Mouse (Mus musculus): ENCODE results near the gene Mapk6. TPM values are rescaled to one million over a fixed set of nuclear protein-coding genes. Genes with fewer than 3 reads are reported as not detected.

Gene Mapk6
- polyA plus RNA-seq, 1 experiment, result 31.3 TPM

DNA sequence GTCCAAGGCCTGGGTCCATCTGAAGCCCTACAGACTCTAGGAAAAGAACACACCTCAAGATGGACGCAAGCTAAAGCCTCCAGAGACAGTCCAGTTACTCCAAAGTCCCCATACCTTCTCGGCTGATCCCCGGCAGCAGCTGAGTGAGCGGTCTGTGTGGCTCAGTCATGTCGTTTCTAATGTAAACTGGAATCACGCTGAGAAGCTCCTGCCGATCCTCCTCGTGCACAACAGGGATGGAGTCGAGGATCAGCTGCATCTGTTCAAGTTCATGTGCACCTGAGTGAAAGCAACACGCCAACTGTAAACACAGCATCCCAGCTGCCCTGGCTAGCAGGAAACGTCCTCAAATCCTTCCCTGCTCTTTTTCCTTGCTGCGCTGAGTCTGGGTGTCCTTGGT lies 16.6 kb downstream of the Mapk6 start:
- Histone ChIP-seq H3K36me3 (replicated peaks; ENCODE audit: low read length) (peaks cover 99% of the 10 kb centered on the region), H3K4me1 (peaks cover 52% of the 10 kb centered on the region), H3K9me3 (peaks cover 6% of the 10 kb centered on the region), H3K4me3 (replicated peaks) (no peak overlapping the region), H3K27me3 (replicated peaks) (no peaks in the 10 kb centered on the region)
- TF ChIP-seq GATA1 (IDR thresholded peaks at IDR 0.05; ENCODE audit: borderline replicate concordance, low read length) (no peak), FLI1 (IDR thresholded peaks at IDR 0.05; ENCODE audit: low read length) (no peak)

DNA sequence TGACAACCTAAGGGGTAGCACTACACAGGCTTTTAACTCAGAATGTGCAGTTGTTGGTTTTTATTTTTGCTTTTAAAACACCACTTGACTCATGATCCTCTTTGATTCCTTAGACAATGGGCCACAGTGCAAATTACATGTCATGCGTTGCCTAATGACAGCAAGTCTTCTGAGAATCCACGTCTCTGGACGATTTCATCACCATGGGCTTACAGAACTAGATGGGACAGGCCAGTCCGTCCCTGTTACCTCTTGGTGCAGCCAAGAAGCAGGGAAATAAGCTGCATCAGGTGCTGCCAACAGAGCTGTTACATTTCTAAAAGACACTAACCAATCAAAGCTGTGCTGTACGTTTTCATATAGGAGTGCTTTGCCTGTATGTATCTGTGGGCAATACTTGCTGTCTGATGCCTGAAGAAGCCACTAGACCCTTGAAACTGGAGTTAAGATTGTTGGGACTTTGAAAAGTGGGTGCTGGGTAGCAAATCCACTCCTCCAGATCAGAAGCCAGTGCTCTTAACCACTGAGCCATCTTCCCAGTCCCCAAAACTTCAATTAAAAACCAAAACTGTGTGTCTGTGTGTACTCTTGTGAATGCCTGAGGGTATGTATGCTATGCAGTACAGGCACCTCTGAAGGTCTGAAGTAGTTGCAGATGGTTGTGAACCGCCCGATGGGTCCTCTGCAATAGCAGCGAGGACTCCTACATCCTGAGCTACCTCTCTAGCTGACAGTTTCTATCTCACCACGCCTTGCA lies 24.4 kb downstream of the Mapk6 start:
- H3K36me3 ChIP-seq (replicated peaks; ENCODE audit: low read length), result peaks cover 67% of the 10 kb centered on the region
- TF ChIP-seq FLI1 (IDR thresholded peaks at IDR 0.05; ENCODE audit: low read length), result no peak
- no peak for TF ChIP-seq GATA1 (IDR thresholded peaks at IDR 0.05; ENCODE audit: borderline replicate concordance, low read length)
- peaks cover 48% of the 10 kb centered on the region for H3K4me1 ChIP-seq
- H3K9me3 ChIP-seq, result peaks cover 3% of the 10 kb centered on the region; the same call in 1 of the 2 replicates
- H3K27me3 ChIP-seq (replicated peaks), result no peaks in the 10 kb centered on the region
- H3K4me3 ChIP-seq (replicated peaks), result no peak overlapping the region

DNA sequence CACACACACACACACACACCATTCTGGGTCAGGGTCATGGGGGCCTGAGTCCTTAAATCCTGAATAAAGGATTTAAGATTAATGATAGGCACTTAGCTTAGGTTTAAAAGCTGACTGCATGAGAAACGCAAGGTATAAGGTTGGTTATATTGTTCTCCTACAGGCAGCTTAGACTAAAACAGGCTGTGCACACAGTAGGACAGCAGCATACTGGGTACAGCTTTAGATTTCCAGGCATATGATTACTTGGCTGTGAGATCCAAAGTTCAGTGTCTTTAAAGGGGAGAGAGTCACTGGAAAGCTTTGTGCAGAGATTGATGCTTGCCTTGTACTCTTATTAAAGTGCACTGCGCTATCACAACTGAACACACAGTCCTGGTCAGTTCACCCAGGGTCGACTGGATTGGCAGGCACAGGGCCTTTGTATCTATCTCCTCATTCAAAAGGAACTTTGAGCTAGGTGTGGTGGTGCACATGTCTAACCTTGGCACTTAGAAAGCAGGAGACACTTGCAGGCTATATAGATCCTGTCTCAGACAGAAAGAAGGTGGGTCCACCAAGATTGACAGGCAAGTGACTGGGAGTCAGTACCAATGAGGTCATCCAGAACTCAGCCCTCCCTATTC lies 25.4 kb downstream of the Mapk6 start:
- H3K4me1 ChIP-seq, result peaks cover 51% of the 10 kb centered on the region
- no peaks in the 10 kb centered on the region for H3K27me3 ChIP-seq (replicated peaks)
- no peak overlapping the region for H3K4me3 ChIP-seq (replicated peaks)
- peaks cover 3% of the 10 kb centered on the region; the same call in 1 of the 2 replicates for H3K9me3 ChIP-seq
- TF ChIP-seq GATA1 (IDR thresholded peaks at IDR 0.05; ENCODE audit: borderline replicate concordance, low read length) (no peak), FLI1 (IDR thresholded peaks at IDR 0.05; ENCODE audit: low read length) (no peak)
- peaks cover 57% of the 10 kb centered on the region for H3K36me3 ChIP-seq (replicated peaks; ENCODE audit: low read length)

DNA sequence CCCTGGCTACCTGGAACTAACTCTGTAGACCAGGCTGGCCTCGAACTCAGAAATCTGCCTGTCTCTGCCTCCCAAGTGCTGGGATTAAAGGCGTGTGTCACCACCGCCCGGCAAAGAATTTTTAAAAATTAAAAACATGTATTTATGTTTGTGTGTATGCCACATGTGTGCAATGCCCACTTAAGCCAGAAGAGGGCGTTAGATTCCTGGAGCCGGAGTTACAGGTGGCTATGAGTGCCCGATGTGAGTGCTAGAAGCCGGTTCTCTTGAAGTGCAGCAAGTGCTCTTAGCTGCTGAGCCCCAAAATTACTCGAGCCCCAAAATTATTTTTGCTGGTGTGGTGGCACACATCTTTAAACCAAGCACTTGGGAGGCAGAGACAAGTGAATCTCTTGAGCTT lies 26.0 kb downstream of the Mapk6 start:
- Histone ChIP-seq H3K36me3 (replicated peaks; ENCODE audit: low read length) (peaks cover 50% of the 10 kb centered on the region), H3K4me3 (replicated peaks) (no peak overlapping the region), H3K27me3 (replicated peaks) (no peaks in the 10 kb centered on the region), H3K4me1 (peaks cover 52% of the 10 kb centered on the region), H3K9me3 (peaks cover 3% of the 10 kb centered on the region; the same call in 1 of the 2 replicates)
- TF ChIP-seq FLI1 (IDR thresholded peaks at IDR 0.05; ENCODE audit: low read length), result no peak
- no peak for TF ChIP-seq GATA1 (IDR thresholded peaks at IDR 0.05; ENCODE audit: borderline replicate concordance, low read length)

DNA sequence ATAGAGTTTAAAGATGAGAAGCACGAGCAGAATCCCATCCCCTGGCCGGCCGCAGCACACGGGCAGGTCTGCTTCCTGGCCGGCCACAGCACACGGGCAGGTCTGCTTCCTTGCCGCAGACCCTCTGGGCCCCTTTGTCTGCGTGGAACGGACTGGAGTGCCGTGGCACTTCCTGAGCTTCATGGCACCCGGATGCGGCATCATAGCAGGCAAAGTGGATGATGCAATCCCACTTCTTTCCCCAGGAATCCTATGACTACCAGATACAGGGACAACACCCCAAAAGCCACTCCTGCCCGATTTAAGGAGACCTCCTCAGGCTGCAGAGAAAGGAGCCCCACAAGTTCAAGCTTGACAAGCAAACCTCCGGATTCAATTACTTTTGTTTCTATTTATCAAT lies 27.0 kb downstream of the Mapk6 start:
- Histone ChIP-seq H3K9me3 (no peaks in the 10 kb centered on the region), H3K4me1 (peaks cover 53% of the 10 kb centered on the region), H3K4me3 (replicated peaks) (no peak overlapping the region), H3K36me3 (replicated peaks; ENCODE audit: low read length) (peaks cover 43% of the 10 kb centered on the region), H3K27me3 (replicated peaks) (no peaks in the 10 kb centered on the region)
- TF ChIP-seq FLI1 (IDR thresholded peaks at IDR 0.05; ENCODE audit: low read length) (no peak), GATA1 (IDR thresholded peaks at IDR 0.05; ENCODE audit: borderline replicate concordance, low read length) (no peak)

DNA sequence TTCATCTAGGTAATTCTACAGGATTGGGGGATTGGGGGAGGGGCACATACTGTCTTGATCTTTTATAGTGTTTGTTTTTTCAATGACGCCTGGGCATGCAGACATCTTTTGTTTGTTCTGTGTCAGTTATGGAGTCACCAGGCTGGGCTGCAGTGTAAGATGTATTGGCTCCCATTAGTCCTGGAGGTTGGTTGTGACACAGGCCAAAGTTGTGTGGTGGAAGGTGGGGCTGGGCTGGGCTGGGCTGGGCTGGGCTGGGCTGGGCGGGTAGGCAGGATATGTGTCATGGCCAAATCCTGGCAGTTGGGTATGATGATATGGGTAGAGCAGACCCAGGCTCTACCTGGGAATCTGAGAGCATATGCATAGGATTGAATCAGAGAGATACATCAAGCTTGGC lies 31.0 kb downstream of the Mapk6 start:
- TF ChIP-seq GATA1 (IDR thresholded peaks at IDR 0.05; ENCODE audit: borderline replicate concordance, low read length) (no peak), FLI1 (IDR thresholded peaks at IDR 0.05; ENCODE audit: low read length) (no peak)
- Histone ChIP-seq H3K4me1 (peaks cover 22% of the 10 kb centered on the region), H3K36me3 (replicated peaks; ENCODE audit: low read length) (peaks cover 25% of the 10 kb centered on the region), H3K9me3 (peaks cover 30% of the 10 kb centered on the region), H3K4me3 (replicated peaks) (no peak overlapping the region), H3K27me3 (replicated peaks) (no peaks in the 10 kb centered on the region)

DNA sequence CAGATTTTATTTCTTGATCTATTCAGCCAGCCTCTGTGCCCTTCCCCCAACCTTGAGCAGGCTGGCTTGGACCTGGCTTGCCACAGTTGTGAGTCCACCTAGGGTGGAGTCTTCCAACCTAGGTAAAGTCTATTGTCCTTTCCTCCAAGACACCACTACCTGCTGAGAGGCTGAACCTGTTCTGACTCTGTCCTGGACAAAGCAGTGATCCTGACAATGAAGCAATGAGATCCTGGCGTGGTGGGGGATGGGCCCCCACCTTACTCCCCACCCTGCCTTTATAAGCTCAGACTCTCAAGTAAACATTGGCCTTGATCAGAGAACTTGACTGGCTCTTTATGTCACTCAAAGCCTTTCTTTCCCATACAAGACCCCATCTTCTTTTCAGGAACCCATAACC lies 33.4 kb downstream of the Mapk6 start:
- Histone ChIP-seq H3K4me1 (peaks cover 15% of the 10 kb centered on the region), H3K4me3 (replicated peaks) (no peak overlapping the region), H3K27me3 (replicated peaks) (peaks cover 2% of the 10 kb centered on the region), H3K36me3 (replicated peaks; ENCODE audit: low read length) (peaks cover 23% of the 10 kb centered on the region), H3K9me3 (peaks cover 36% of the 10 kb centered on the region)
- TF ChIP-seq FLI1 (IDR thresholded peaks at IDR 0.05; ENCODE audit: low read length) (no peak), GATA1 (IDR thresholded peaks at IDR 0.05; ENCODE audit: borderline replicate concordance, low read length) (no peak)

DNA sequence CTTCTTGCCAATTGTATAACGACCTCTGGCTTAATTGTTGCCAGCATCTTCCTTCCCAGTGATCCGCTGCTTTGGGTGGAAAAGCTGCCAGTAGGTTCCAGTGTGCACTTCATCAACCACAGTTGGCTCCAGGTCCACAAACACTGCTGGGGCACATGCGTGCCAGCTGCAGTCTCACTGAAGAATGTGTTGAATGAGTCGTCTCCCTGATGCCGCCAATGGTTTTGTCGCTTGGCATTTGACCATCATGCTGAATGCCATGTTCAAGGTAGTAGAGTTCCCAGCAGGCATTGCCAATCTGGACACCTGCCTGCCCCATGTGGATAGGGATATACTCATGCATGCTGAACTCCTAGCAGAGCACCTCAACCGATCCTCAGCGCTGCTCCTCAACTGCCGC lies 34.2 kb downstream of the Mapk6 start:
- no peak for TF ChIP-seq FLI1 (IDR thresholded peaks at IDR 0.05; ENCODE audit: low read length)
- TF ChIP-seq GATA1 (IDR thresholded peaks at IDR 0.05; ENCODE audit: borderline replicate concordance, low read length), result no peak
- H3K27me3 ChIP-seq (replicated peaks), result peaks cover 2% of the 10 kb centered on the region
- H3K36me3 ChIP-seq (replicated peaks; ENCODE audit: low read length), result peaks cover 23% of the 10 kb centered on the region
- H3K4me1 ChIP-seq, result peaks cover 15% of the 10 kb centered on the region
- peaks cover 36% of the 10 kb centered on the region for H3K9me3 ChIP-seq
- H3K4me3 ChIP-seq (replicated peaks), result no peak overlapping the region

DNA sequence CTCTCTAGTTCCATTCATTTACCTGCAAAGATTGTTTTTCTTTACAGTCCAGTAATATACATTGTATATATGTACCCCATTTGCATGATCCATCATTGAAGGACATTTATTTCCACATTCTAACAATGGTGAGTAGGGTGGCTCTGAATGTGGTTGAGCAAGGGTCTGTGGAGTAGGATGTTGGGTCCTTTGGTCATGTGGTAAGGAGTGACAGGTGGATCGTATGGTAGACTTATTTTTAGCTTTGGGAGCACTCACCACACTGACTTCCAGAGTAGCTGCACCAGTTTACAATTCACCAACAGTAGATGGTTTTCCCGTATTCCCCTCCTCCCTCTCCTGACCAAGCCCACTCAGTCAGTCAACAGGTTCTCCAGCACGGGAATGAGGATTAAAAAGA lies 41.0 kb downstream of the Mapk6 start:
- TF ChIP-seq FLI1 (IDR thresholded peaks at IDR 0.05; ENCODE audit: low read length) (no peak), GATA1 (IDR thresholded peaks at IDR 0.05; ENCODE audit: borderline replicate concordance, low read length) (no peak)
- no peak overlapping the region for H3K4me3 ChIP-seq (replicated peaks)
- H3K9me3 ChIP-seq, result 0 out of 2 replicates have a peak, but pooled peaks cover 6% of the 10 kb centered on the region
- H3K4me1 ChIP-seq, result peaks cover 49% of the 10 kb centered on the region
- peaks cover 3% of the 10 kb centered on the region for H3K36me3 ChIP-seq (replicated peaks; ENCODE audit: low read length)
- peaks cover 2% of the 10 kb centered on the region for H3K27me3 ChIP-seq (replicated peaks)

DNA sequence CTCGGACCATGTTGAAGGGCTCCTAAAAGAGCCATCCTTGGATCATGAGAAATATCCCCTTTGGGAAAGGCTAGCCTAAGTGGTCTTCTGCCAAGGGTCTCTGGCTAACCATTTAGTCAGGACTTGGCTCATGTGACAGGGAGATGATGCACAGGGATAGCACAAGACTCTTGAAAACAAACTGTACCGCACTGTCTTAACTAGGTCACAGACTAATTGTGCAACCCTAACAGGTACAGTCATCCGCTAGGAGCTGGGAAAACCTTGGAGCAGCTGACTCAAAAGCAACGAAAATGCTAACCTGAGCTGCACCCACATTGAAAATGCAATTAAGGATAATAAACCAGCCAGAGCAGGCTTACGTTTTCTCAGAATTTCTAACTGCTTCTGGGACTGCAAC lies 43.6 kb downstream of the Mapk6 start:
- Histone ChIP-seq H3K27me3 (replicated peaks) (no peaks in the 10 kb centered on the region), H3K4me3 (replicated peaks) (no peak overlapping the region), H3K9me3 (no peaks in the 10 kb centered on the region), H3K36me3 (replicated peaks; ENCODE audit: low read length) (no peaks in the 10 kb centered on the region), H3K4me1 (peaks cover 72% of the 10 kb centered on the region)
- no peak for TF ChIP-seq FLI1 (IDR thresholded peaks at IDR 0.05; ENCODE audit: low read length)
- TF ChIP-seq GATA1 (IDR thresholded peaks at IDR 0.05; ENCODE audit: borderline replicate concordance, low read length), result no peak

Measured in megakaryocyte, embryonic 14.5 days (primary cell).